Mouse (Mus musculus): Measurements from ENCODE around the gene Dnajb5.
"Not testable (repeated sequence)": the region's sequence is repeated elsewhere in the genome, so short reads cannot be mapped to it uniquely, and the experiment has no call there.

The Dnajb5 gene

DNA sequence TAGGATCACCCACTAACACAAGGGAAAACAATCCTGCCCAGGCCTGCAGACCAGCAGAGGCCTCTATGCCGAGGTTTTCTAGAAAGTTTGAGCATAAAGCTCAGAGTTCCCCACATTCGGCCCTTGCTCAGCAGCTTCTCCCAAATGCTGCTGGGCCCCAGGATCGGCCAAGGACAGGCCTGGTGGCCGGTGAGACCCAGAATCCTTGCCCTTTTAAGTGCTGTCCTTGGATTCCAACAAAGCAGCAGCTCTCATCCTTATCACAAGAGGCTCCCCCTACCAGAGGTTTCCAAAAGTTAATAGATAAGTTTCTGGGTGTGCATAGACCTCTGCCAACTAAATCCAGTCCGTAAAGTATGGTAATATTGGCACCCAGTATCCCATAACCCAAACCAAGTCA is 24.3 kb downstream of the Dnajb5 start:
- no peak for DNase-seq

GRCm38 (mm10) chr4:42978062-42978461 is 28.4 kb downstream of the Dnajb5 start:
- DNase-seq = no peak

- not testable (repeated sequence) for DNase-seq
Measured at GRCm38 (mm10) chr4:42980467-42980866, 30.9 kb downstream of the Dnajb5 start.

- no peak for DNase-seq
Measured at GRCm38 (mm10) chr4:42988296-42988695, 38.7 kb downstream of the Dnajb5 start.

GRCm38 (mm10) chr4:42998022-42998421 is 48.4 kb downstream of the Dnajb5 start:
- DNase-seq = no peak

DNA sequence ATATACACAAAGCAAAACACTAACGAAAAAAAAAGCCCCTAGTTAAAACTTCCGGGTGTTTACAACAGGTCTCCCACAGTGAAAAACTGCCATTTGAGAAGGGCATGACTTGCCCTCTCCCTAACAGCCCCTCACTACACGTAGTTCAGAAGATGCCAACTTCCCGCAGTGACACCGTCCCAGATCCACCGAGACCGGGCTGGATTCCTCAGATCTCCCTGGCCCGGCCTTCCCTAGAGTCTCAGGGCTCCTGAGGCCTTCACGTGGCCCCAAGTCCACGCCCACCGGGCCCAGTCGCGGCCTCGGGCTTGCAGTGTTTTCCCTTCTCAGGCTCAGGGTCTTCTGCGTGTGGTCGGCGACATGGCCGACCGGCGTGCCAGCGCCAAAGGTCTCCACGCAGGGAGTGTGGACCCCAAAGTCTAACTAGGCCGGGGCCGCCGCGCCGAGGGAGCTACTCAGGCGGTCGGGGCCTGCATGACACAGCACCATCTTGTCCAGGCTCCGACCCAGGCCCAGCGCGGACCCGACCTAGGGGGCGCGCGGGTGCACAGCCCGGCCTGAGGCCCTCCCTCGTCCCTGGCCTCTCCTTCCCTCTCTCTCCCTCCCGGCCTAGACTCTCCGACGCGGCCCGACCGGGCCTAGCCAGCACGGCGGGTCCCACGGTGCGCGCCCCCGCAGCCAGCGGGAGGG is 50.0 kb downstream of the Dnajb5 start:
- DNase-seq = peak; percentile 75 to 79

- peak; percentile 99 for DNase-seq
Measured at GRCm38 (mm10) chr4:43000141-43000986, 50.8 kb downstream of the Dnajb5 start, which contains the start of gene Vcp. Gene Vcp, minus strand, starts transcription at chr4:43000507.

GRCm38 (mm10) chr4:43001272-43001671 is 51.7 kb downstream of the Dnajb5 start:
- DNase-seq = no peak

DNA sequence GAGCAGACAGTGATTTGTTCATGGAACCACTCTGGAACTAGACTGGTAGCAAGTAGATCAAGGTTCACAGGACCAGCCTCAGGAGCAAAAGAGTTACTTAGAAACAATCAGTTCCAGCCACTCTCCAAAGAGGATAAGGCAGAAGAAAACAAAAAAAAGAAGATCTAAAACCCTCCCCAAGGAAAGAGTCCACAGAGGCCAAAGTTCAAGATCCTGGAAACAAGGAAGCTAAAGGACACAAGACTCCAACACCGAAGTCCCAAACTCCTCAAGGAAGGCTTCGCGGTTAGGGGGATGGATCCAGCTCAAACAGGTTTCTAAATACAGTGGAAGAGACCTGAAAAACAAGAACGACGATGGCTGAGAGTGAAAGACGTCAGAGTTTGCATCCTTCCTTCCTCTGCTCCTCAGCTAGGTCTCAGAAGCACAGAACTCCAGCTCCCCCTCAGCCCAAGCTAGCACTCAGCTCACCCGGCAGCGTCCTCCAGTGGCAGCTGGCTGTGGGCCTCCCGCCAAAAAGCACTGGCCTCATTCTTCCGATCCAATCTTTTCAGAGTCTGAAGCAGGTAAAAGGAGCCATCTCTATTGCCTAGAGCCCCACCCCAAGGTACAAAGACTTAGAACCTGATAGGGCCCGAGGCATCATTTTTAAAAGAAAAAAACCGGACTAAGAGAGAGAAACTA is 53.3 kb downstream of the Dnajb5 start:
- peak in 1 of 2 experiments; percentile 38 for DNase-seq

DNA sequence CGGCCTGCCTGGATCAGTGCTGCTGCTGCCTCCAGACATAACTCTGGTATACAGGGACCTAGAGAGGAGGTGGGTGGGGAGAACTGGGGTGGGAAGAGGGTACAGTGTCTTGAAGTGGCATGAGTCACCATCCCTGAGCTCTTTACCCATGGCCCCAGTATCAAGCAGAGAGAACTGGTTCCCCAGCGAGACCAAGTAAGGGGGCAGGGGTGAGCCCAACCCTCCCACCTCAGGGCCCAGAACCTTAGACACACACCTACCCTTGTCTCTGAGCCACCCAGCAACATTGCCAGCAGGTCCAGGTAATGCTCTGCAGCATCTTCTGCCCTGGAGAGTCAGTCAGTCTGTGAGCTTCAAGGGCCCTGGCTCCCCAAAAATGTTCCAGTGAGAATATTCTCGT is 55.3 kb downstream of the Dnajb5 start:
- no peak for DNase-seq

DNA sequence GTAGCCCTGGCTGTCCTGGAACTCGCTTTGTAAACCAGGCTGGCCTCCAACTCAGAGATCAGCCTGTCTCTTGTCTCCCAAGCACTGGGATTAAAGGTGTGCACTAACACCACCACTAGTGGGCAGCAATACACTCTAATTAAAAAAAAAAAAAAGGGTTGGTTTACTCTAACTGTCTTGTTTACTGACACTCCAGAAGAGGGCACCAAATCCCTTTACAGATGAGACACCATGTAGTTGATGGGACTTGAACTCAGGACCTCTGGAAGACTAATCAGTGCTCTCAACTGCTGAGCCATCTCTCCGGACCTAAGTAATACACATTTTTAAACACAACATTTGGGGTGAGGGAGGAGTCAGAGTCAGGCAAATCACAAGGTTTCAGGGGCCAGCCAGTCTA is 56.2 kb downstream of the Dnajb5 start:
- peak; percentile 52 to 65 for DNase-seq

All from cerebellum, postnatal 14 days (tissue).